Comparison of ENCODE assay signal across 16 mouse cellular contexts in the genomic region with DNA sequence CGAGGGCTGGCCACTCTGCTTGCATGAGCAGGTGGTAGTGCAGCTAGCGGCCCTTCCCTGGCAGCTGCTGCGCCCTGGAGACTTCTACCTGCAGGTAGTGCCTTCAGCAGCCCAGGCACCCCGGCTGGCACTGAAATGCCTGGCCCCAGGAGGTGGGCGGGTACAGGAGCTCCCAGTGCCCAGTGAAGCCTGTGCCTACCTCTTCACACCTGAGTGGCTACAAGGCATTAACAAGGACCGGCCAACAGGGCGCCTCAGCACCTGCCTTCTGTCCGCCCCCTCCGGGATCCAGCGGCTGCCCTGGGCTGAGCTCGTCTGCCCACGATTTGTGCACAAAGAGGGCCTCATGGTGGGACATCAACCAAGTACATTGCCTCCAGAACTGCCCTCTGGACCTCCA. TPM values are rescaled to one million over a fixed set of nuclear protein-coding genes. Genes with fewer than 3 reads are reported as not detected.
DNase-seq lines count a peak whose midpoint lies in the region; ATAC-seq and TF ChIP-seq lines count a peak whose summit lies in the region.
"Had no signal": no experiment of that assay in that cellular context is flagged by ENCODE, and none has a peak within 500 bp of the region (broad histone marks: within the 10 kb centered on the region; RNA-seq: fewer than 3 reads in every experiment).

No protein-coding gene starts in this region.

- peak; percentile 17 for DNase-seq in ZHBTc4 (ENCODE audit: low read depth, low spot score)
- peak; percentile 79 to 81 for DNase-seq in kidney, adult 8-10 months
- DNase-seq in gastrocnemius, adult 2 months: no peak
- no peak for DNase-seq in lung, postnatal 4 days
- DNase-seq: heart, postnatal 14 days; right cerebral cortex, postnatal 25 days had no signal

- WGBS in midbrain, embryonic 13.5 days: 71% methylated on average over 12 of the region's 12 CpGs
- 76% methylated on average over 12 of the region's 12 CpGs for WGBS in midbrain, embryonic 16.5 days
- 77% methylated on average over 12 of the region's 12 CpGs for WGBS in limb, embryonic 13.5 days

- intact Hi-C loops in gastrocnemius, adult 2 months (cut with DNase I): loop anchor here (5.0 kb wide), 1 partner anchor 46 kb away; no protein-coding TSS in a partner anchor

- peaks cover 62% of the 10 kb centered on the region for H3K36me3 ChIP-seq in midbrain, embryonic 13.5 days
- H3K36me3 ChIP-seq in midbrain, embryonic 16.5 days (ENCODE audit: control insufficient read depth, insufficient read depth, low read length): peaks cover 44% of the 10 kb centered on the region
- peaks cover 71% of the 10 kb centered on the region for H3K36me3 ChIP-seq in limb, embryonic 13.5 days

- H3K4me1 ChIP-seq in midbrain, embryonic 13.5 days (replicated peaks): peaks cover 50% of the 10 kb centered on the region
- peaks cover 23% of the 10 kb centered on the region for H3K4me1 ChIP-seq in midbrain, embryonic 16.5 days (ENCODE audit: control insufficient read depth, insufficient read depth, low read length)
- peaks cover 39% of the 10 kb centered on the region for H3K4me1 ChIP-seq in limb, embryonic 13.5 days

- no peak for ATAC-seq in midbrain, embryonic 13.5 days
- no peak for ATAC-seq in midbrain, embryonic 16.5 days
- ATAC-seq in limb, embryonic 13.5 days (ENCODE audit: low FRiP score, low read depth): no peak

- H3K9ac ChIP-seq in midbrain, embryonic 13.5 days (replicated peaks): peak overlapping the region; percentile 53; the same call in 1 of the 2 replicates
- no peak overlapping the region for H3K9ac ChIP-seq in midbrain, embryonic 16.5 days (ENCODE audit: low read depth, low read length)
- H3K9ac ChIP-seq in limb, embryonic 13.5 days: 0 out of 2 replicates have a peak overlapping the region, but pooled peaks have one; percentile 31
- H3K9ac ChIP-seq: lung, embryonic 15.5 days had no signal

- no peak overlapping the region for H3K4me3 ChIP-seq in midbrain, embryonic 13.5 days (replicated peaks)
- no peak overlapping the region for H3K4me3 ChIP-seq in midbrain, embryonic 16.5 days (ENCODE audit: low read depth, low read length)
- no peak overlapping the region for H3K4me3 ChIP-seq in limb, embryonic 13.5 days
- no peak overlapping the region for H3K4me3 ChIP-seq in gastrocnemius, adult 2 months
- H3K4me3 ChIP-seq: lung, embryonic 15.5 days; midbrain, embryonic 10.5 days; neural tube, embryonic 15.5 days had no signal

- no peaks in the 10 kb centered on the region for H3K27me3 ChIP-seq in midbrain, embryonic 13.5 days
- no peaks in the 10 kb centered on the region for H3K27me3 ChIP-seq in midbrain, embryonic 16.5 days (ENCODE audit: control insufficient read depth, insufficient read depth, low read depth, low read length)
- no peaks in the 10 kb centered on the region for H3K27me3 ChIP-seq in limb, embryonic 13.5 days
- H3K27me3 ChIP-seq: lung, embryonic 15.5 days; neural tube, embryonic 15.5 days had no signal

- H3K27ac ChIP-seq in midbrain, embryonic 13.5 days: no peak overlapping the region
- no peak overlapping the region for H3K27ac ChIP-seq in midbrain, embryonic 16.5 days (ENCODE audit: low read length)
- 0 out of 2 replicates have a peak overlapping the region, but pooled peaks have one; percentile 11 for H3K27ac ChIP-seq in limb, embryonic 13.5 days
- H3K27ac ChIP-seq in gastrocnemius, adult 2 months: no peak overlapping the region
- H3K27ac ChIP-seq: lung, embryonic 15.5 days; neural tube, embryonic 15.5 days had no signal

- 0 out of 2 replicates have a peak overlapping the region, but pooled peaks have one; percentile 9 for H3K4me2 ChIP-seq in midbrain, embryonic 13.5 days (replicated peaks)
- no peak overlapping the region for H3K4me2 ChIP-seq in midbrain, embryonic 16.5 days (ENCODE audit: low read length)
- H3K4me2 ChIP-seq in limb, embryonic 13.5 days (replicated peaks): no peak overlapping the region
- H3K4me2 ChIP-seq: lung, embryonic 15.5 days; neural tube, embryonic 15.5 days had no signal

- no peaks in the 10 kb centered on the region for H3K9me3 ChIP-seq in midbrain, embryonic 13.5 days
- no peaks in the 10 kb centered on the region for H3K9me3 ChIP-seq in midbrain, embryonic 16.5 days (replicated peaks; ENCODE audit: control insufficient read depth, low read length, poor library complexity, severe bottlenecking)
- no peaks in the 10 kb centered on the region for H3K9me3 ChIP-seq in limb, embryonic 13.5 days
- H3K9me3 ChIP-seq: lung, embryonic 15.5 days; midbrain, embryonic 10.5 days; neural tube, embryonic 15.5 days had no signal

- TF ChIP-seq CTCF in gastrocnemius, adult 2 months (IDR thresholded peaks at IDR 0.05): no peak

RNA-seq across cellular contexts. Expression of gene Arhgef40, which starts 4.2 kb away (rescaled TPM):
- 82.2 and 86.2 TPM in 2 replicates for polyA plus RNA-seq in midbrain, embryonic 13.5 days (2015; fragmentation: Nextera tagmentation; extraction: Ambion mirVana)
- polyA plus RNA-seq in midbrain, embryonic 16.5 days (2015; fragmentation: Nextera tagmentation; extraction: Ambion mirVana): 78.0 and 79.7 TPM in 2 replicates
- 189 and 203 TPM in 2 replicates for polyA plus RNA-seq in limb, embryonic 13.5 days (2015; fragmentation: Nextera tagmentation; extraction: Ambion mirVana)
- 10 to 100 TPM in 1 of 2 experiments, 1 to 10 TPM in 1; 9.6 to 14.1 TPM for total RNA-seq in gastrocnemius, adult 2 months (2021)

RNA-seq across cellular contexts. Expression of gene Tmem253, which starts 26.7 kb away (rescaled TPM):
- 0.82 and 0.92 TPM in 2 replicates for polyA plus RNA-seq in midbrain, embryonic 13.5 days (2015; fragmentation: Nextera tagmentation; extraction: Ambion mirVana)
- 0.16 and 1.0 TPM in 2 replicates for polyA plus RNA-seq in midbrain, embryonic 16.5 days (2015; fragmentation: Nextera tagmentation; extraction: Ambion mirVana)
- polyA plus RNA-seq in limb, embryonic 13.5 days (2015; fragmentation: Nextera tagmentation; extraction: Ambion mirVana): 0.78 and 1.4 TPM in 2 replicates
- total RNA-seq in gastrocnemius, adult 2 months (2021): 1 to 10 TPM in 1 of 2 experiments, under 1 TPM in 1; 0.46 to 2.6 TPM

RNA-seq across cellular contexts. Expression of gene Zfp219, which starts 31.8 kb away (rescaled TPM):
- polyA plus RNA-seq in midbrain, embryonic 13.5 days (2015; fragmentation: Nextera tagmentation; extraction: Ambion mirVana): 56.0 and 63.6 TPM in 2 replicates
- 30.3 and 33.6 TPM in 2 replicates for polyA plus RNA-seq in midbrain, embryonic 16.5 days (2015; fragmentation: Nextera tagmentation; extraction: Ambion mirVana)
- 30.8 and 32.2 TPM in 2 replicates for polyA plus RNA-seq in limb, embryonic 13.5 days (2015; fragmentation: Nextera tagmentation; extraction: Ambion mirVana)
- total RNA-seq in gastrocnemius, adult 2 months (2021): 10 to 100 TPM; 13.5 to 13.8 TPM

RNA-seq across cellular contexts. Expression of gene Olfr221, which starts 53.5 kb away (rescaled TPM):
- polyA plus RNA-seq in midbrain, embryonic 13.5 days (2015; fragmentation: Nextera tagmentation; extraction: Ambion mirVana): not detected in 2 replicates
- polyA plus RNA-seq in midbrain, embryonic 16.5 days (2015; fragmentation: Nextera tagmentation; extraction: Ambion mirVana): not detected in 2 replicates
- not detected in 2 replicates for polyA plus RNA-seq in limb, embryonic 13.5 days (2015; fragmentation: Nextera tagmentation; extraction: Ambion mirVana)
- not detected for total RNA-seq in gastrocnemius, adult 2 months (2021)
- total RNA-seq: gastrocnemius, postnatal 4 days; heart, postnatal 14 days; layer of hippocampus, adult 8-10 months; left cerebral cortex, postnatal 14 days had no signal
- polyA plus RNA-seq: lung, embryonic 15.5 days; midbrain, embryonic 10.5 days; neural tube, embryonic 15.5 days; stomach, embryonic 14.5 days had no signal

Comparison
In these comparisons a context has a peak if more than half of its experiments do, and no peak if none do; other contexts are left out.
1. DNase-seq: peak in ZHBTc4 (single experiment) and kidney, adult 8-10 months (2 of 2); none in gastrocnemius, adult 2 months (single experiment) and lung, postnatal 4 days (0 of 2).